Mouse (Mus musculus) layer of hippocampus, adult 2 months (tissue): ENCODE measurements at regions not wholly inside any gene's neighbourhood (a gene's known extent, or its start where the extent isn't known, plus 50 kb on each side); places are given as distances from the start of the nearest gene placed in this dataset.

Experiments
- DNase-seq, 2 experiments: peaks; one replicate each; pipeline ENCODE4 v3.0.0; 2022; ENCODE audit warnings: low spot score in 2 of 2
- H3K27ac ChIP-seq: fragments of 200-600 bp; 2 replicates; pipeline ENCODE4 v1.8.1; 2022
- H3K4me3 ChIP-seq: fragments of 200-600 bp; 2 replicates; pipeline ENCODE4 v1.8.1; 2022; ENCODE audit warnings: mild to moderate bottlenecking
- CTCF ChIP-seq: fragments of 200-600 bp; conservative IDR thresholded peaks from 2 replicates; pipeline ENCODE4 v1.8.1; 2022; ENCODE audit warnings: antibody characterized with exemption, mild to moderate bottlenecking, moderate library complexity

- no peak overlapping the region for H3K27ac ChIP-seq
- TF ChIP-seq CTCF, result no peak
- no peak overlapping the region for H3K4me3 ChIP-seq
- DNase-seq, result no peak
These were observed 235.5 kb upstream of the Tbl1xr1 start for GRCm38 (mm10) chr3:21840751-21841488.

DNA sequence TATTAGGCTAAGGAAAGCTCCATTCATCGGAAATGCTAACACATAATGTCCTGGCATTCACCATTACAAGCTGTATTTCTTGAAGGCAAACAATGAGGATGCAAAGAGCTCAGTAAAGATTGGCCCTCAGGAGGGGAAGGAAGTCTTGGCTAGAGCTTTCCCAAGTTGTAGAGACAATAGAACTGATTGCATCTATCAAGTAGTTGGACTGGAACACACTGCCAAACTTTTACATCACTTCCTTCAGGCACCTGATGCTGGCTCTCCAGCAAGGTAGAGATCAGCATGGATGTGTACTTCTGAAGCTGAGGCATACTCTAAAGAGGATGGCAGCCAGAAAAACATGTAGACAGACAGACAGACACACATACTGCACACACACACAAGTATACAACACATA lies 234.9 kb upstream of the Tbl1xr1 start:
- no peak for TF ChIP-seq CTCF
- DNase-seq, result no peak
- Histone ChIP-seq H3K4me3 (no peak overlapping the region), H3K27ac (no peak overlapping the region)

DNA sequence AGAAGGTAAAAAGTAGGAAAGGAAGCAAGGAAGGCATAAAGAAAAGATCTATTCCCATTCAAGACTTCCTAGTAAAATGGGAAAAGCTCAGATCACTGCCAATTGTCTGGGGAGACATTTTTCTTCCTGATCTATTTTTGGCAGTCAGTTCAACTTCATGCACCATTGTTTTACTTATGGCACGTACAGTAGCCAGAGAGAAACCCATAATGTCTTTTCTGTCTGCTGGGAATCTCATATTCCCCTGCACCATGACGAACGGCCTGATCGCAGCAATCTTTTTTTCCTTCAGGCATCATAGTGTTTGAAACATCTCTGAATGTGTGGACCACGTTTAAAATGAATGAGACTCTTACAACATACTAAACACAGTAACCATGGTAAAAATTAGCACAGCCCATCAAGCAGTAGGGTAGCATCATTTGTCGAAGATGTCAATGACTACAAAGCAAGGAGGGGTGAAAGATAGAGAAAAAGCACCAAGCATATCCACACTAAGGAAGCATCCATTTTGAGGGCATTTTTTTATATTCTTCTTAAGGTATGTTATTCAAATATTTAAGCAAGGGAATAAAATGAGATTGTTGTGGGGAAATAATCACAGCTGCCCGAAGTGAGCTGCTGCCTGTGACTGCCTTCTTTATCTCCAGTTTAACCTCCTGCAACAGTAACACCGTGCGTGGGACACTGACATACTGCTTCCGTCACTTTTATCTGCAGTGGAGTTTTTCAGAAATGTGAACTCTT lies 233.7 kb upstream of the Tbl1xr1 start:
- H3K27ac ChIP-seq, result no peak overlapping the region
- no peak for TF ChIP-seq CTCF

GRCm38 (mm10) chr3:21843292-21843852 lies 233.1 kb upstream of the Tbl1xr1 start:
- no peak for TF ChIP-seq CTCF
- H3K27ac ChIP-seq, result no peak overlapping the region
- DNase-seq, result no peak
- no peak overlapping the region for H3K4me3 ChIP-seq

More for the DNA sequence above, 233.7 kb upstream of the Tbl1xr1 start:
- no peak overlapping the region for H3K4me3 ChIP-seq
- DNase-seq, result no peak

DNA sequence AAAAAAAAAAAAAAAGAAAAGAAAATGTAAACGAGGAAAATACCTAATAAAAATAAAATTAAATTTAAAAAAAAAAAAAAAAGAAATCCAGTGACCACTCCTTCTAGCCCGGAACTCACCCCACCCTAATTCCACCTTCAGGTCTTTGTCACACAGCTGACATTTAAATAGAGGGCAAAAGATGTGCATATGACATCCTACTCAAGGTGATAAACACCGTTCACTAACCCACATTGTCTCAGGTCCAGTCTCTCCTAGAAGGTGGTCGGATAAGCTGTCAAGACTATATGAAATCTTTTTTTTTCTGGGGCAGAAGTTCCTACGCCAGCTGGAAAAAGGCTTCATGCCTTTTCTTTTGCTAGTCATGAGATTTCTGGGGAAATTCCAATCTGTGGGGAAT lies 226.6 kb upstream of the Tbl1xr1 start:
- H3K4me3 ChIP-seq, result no peak overlapping the region
- H3K27ac ChIP-seq, result no peak overlapping the region
- no peak for DNase-seq
- no peak for TF ChIP-seq CTCF

GRCm38 (mm10) chr3:21850977-21851376 lies 225.5 kb upstream of the Tbl1xr1 start:
- Histone ChIP-seq H3K4me3 (no peak overlapping the region), H3K27ac (no peak overlapping the region)
- no peak for DNase-seq
- TF ChIP-seq CTCF, result no peak

GRCm38 (mm10) chr3:21854340-21854739 lies 222.1 kb upstream of the Tbl1xr1 start:
- DNase-seq, result no peak
- no peak for TF ChIP-seq CTCF
- Histone ChIP-seq H3K27ac (no peak overlapping the region), H3K4me3 (no peak overlapping the region)

GRCm38 (mm10) chr3:21859436-21859835 lies 217.0 kb upstream of the Tbl1xr1 start:
- no peak overlapping the region for H3K27ac ChIP-seq
- H3K4me3 ChIP-seq, result no peak overlapping the region
- no peak for TF ChIP-seq CTCF
- no peak for DNase-seq

- DNase-seq, result no peak
- Histone ChIP-seq H3K27ac (no peak overlapping the region), H3K4me3 (no peak overlapping the region)
- no peak for TF ChIP-seq CTCF
These were observed 215.4 kb upstream of the Tbl1xr1 start for GRCm38 (mm10) chr3:21860915-21861635.

- TF ChIP-seq CTCF, result no peak
- Histone ChIP-seq H3K27ac (no peak overlapping the region), H3K4me3 (no peak overlapping the region)
- DNase-seq, result no peak
These were observed 214.8 kb upstream of the Tbl1xr1 start for GRCm38 (mm10) chr3:21861636-21861970.

- H3K4me3 ChIP-seq, result no peak overlapping the region
- no peak for TF ChIP-seq CTCF
- H3K27ac ChIP-seq, result no peak overlapping the region
- DNase-seq, result no peak
These were observed 212.1 kb upstream of the Tbl1xr1 start for GRCm38 (mm10) chr3:21864391-21864790.

GRCm38 (mm10) chr3:21865856-21866255 lies 210.6 kb upstream of the Tbl1xr1 start:
- H3K4me3 ChIP-seq, result no peak overlapping the region
- H3K27ac ChIP-seq, result no peak overlapping the region
- no peak for TF ChIP-seq CTCF
- DNase-seq, result no peak

- TF ChIP-seq CTCF, result no peak
- DNase-seq, result no peak
These were observed 198.1 kb upstream of the Tbl1xr1 start for GRCm38 (mm10) chr3:21878396-21878795.

More at GRCm38 (mm10) chr3:21878396-21878795, 198.1 kb upstream of the Tbl1xr1 start:
- no peak overlapping the region for H3K27ac ChIP-seq
- H3K4me3 ChIP-seq, result no peak overlapping the region
